Mouse (Mus musculus): ENCODE results near the gene Atf7.

GRCm38 (mm10) chr15:102531586-102531985, 93.7 kb downstream of the Atf7 start:
- TF ChIP-seq CHD2 (IDR thresholded peaks at IDR 0.05; ENCODE audit: low read depth, low read length) (no peak), ZC3H11A (IDR thresholded peaks at IDR 0.05; ENCODE audit: borderline replicate concordance, low read depth, low read length) (no peak), MAFK (IDR thresholded peaks at IDR 0.05; ENCODE audit: insufficient read depth, low read depth, low read length) (no peak), ZNF384 (IDR thresholded peaks at IDR 0.05; ENCODE audit: low read depth, low read length) (no peak)

Data from ES-E14 (cell line).